Mouse (Mus musculus) mouse embryonic stem cell (cell line): ENCODE measurements around the gene Hspb7.

Source experiments
- in situ Hi-C, 2 experiments: fragments of 300-500 bp; cut with MboI; formaldehyde crosslinking; loops; 1 replicate in 1 of 2; 3 replicates in 1 of 2; pipeline ENCODE4 v1.14.3; 2019 to 2020; ENCODE audit warnings: low sequenced_read_pairs in 2 of 2, low pct_unique_long_range_greater_than_20kb in 1 of 2, mixed read lengths in 1 of 2; ENCODE audit not compliant: unreplicated experiment in 1 of 2

The Hspb7 gene

DNA sequence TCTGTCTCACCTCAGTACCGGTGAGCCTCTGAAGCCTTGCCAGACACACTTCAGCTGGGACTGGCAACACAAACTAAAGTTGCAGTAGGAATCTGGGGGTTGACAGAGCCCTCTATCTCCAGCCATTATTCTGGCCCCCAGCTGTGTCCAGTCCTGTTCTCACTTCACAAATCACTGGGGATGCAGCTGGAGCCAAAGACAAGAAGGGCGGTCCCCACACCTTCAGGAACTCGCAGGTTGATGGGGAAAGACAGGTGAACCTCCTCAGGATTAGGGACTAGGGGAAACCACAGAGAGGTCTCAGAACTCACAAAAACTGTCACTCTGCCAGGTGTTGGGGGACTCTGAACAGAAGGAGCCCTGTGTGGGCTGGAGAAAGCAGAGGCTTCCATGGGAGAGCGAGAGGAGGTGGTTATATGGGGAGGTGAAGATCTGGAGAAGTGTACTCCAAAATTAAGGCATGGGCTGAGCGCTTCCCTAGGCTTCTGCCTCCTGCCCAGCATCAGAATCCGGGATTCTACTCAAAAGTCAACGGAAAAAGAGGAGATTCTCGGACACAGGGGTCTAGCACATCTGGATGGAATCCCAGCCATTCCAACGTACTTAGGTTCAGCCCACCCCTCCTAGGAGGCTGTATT lies at the start of gene Hspb7:
Hspb7 (plus strand) TSS at position 588 of the 638 bp plus-strand sequence.
- in situ Hi-C loops, result no loop called here

DNA sequence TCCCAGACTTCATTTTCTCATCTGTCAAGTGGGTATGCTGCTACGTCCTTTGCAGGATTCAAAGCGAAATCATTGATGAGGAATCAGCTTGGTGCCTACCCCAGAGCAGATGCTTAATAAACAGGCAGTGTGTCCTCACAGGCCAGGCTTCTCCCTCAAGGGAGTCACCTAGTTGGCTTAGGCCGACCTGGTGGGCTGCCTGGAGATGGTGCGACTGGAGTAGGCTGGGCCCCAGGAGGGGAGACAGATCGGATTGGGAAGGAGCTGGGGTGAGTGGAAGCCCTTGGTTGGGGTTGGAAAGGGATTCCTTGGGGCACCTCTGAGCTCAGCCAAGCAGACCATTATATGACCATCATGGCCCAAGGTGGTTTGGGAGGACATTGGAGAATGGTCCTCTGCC lies 48.2 kb upstream of the Hspb7 start:
- in situ Hi-C loops, result no loop called here

GRCm38 (mm10) chr4:141379674-141380073 lies 40.9 kb upstream of the Hspb7 start:
- in situ Hi-C loops, result no loop called here

GRCm38 (mm10) chr4:141382406-141382805 lies 38.2 kb upstream of the Hspb7 start:
- in situ Hi-C loops, result no loop called here

DNA sequence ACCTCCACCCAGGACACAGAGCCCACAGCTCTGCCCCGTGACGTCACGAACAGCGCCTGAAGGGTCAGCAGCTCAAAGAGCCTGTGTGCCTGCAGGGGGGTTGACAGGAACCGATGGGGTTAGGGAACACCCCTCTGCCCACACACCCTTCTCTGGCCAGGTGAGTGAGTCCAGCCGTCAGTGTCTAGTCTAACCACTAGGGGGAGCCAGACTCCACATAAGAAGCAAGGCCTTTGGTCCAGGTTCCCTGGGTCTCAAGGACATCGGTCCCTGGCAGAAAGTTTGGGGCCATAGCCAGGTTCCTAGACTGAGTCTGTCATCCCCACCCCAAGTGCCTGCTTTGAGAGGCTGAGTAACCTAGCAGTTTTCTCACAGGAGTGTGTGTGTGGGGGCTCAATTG lies 35.3 kb upstream of the Hspb7 start:
- in situ Hi-C loops, result no loop called here

GRCm38 (mm10) chr4:141386150-141386549 lies 34.4 kb upstream of the Hspb7 start:
- in situ Hi-C loops, result no loop called here

GRCm38 (mm10) chr4:141387093-141387784 lies 33.3 kb upstream of the Hspb7 start:
- in situ Hi-C loops, result no loop called here

DNA sequence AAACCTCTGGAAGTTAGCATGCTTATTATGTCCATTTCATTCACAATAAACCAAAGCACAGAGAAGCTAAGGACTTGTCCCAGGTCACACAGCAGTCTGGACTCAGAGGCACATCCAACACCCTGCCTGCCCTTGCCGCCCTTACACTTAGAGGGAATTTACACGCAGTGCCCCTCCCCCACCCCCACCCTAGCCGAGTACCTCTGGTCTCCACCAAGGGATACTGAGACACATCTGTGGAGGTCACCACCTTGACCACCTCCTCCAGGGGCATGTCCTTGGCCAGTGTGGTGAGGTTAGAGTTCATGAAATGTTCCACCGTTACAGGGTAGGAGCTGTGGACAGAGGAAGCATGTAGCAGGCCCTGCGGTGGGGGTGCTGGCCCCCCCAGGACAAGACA lies 32.6 kb upstream of the Hspb7 start:
- in situ Hi-C loops, result no loop called here

GRCm38 (mm10) chr4:141389366-141390150 lies 31.0 kb upstream of the Hspb7 start:
- in situ Hi-C loops, result loop anchor here in 1 of 2 experiments (5.0 kb wide), 1 partner anchor 93 kb away; no protein-coding TSS in a partner anchor

DNA sequence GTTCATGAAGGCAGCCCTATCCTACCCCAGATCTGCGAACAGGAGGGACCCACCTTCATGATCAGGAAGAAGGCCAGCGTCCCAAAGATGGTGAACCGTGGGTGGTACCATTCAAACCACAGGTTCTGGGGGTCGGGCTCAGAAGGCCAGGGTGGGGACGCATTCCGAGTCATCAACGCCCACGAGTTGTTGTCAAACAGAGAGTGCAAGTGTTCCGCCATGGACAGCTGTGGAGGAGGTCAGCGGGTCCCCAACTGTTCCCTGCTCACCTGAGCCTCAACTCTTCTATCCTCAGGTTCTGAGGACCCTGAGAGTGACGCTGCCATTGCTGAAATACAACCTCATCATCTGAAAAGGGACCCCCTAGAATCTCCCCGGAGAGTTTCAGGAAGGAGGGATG lies 29.3 kb upstream of the Hspb7 start:
- in situ Hi-C loops, result loop anchor here in 1 of 2 experiments (5.0 kb wide), 1 partner anchor 91 kb away; no protein-coding TSS in a partner anchor

GRCm38 (mm10) chr4:141394751-141395150 lies 25.8 kb upstream of the Hspb7 start:
- in situ Hi-C loops, result loop anchor here in 1 of 2 experiments (5.0 kb wide), 1 partner anchor 88 kb away; no protein-coding TSS in a partner anchor

GRCm38 (mm10) chr4:141397861-141398260 lies 22.7 kb upstream of the Hspb7 start:
- in situ Hi-C loops, result no loop called here

DNA sequence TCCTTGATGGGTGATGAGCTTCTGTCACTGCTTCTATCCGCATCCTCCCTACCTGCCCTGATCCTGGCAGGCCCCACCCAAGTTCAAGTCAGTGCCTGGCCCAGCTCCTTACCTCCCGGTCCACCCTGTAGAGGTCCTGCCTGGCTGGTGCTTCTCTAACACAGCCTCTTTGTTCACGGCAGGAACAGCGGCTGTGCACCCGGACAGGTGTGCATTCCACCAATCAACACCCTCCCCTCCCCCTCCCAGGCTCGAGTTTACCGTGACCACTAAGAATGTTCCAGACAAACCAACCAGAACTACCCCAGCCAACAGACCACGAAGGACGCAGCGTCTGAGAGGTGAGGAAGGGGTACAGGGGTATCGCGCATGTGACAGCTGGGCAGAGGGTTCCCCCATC lies 22.0 kb upstream of the Hspb7 start, which contains the start of gene Clcnka:
Clcnka (minus strand) TSS at position 180 of the 400 bp plus-strand sequence.
- in situ Hi-C loops, result no loop called here

GRCm38 (mm10) chr4:141400171-141400570 lies 20.4 kb upstream of the Hspb7 start:
- in situ Hi-C loops, result loop anchor here (10.0 kb wide), 2 partner anchors 65 to 195 kb away; no protein-coding TSS in a partner anchor

DNA sequence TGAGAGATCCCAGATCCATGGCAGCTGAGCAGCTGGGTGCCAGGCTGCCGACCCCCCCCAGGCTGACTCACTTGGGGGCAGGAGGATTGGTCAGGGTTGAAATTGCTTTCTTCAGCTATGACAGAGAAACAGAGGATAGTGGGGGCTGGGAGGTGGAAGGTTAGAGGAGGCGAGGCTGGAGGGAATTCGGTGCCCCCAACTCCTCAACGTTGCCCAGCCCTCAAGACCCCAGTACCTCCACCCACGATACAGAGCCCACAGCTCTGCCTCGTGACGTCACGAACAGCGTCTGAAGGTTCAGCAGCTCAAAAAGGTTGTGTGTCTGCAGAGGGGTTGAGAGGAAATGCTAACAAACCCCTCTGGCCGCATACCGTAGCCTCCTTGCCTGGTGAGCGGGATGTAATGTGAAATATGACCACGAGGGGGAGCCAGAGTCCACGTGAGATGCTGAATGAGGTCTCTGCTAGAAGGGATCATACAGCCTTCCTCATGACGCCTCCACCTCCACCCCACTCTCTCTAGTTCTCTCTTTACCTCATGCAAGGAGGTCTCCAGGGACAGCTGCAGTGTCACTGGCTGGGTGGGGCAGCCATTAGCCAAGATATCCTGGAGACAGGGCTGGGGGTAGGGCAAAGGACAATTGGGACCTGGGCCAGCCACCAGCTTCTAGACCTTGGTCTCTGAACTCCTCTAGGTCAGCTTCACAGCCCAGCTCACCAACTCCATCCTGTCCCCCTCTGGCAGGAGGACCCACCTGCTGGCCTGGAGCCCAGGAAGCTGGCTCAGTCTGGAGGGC lies 15.9 kb upstream of the Hspb7 start:
- in situ Hi-C loops, result loop anchor here (5.0 to 10.0 kb wide), 3 partner anchors 60 to 190 kb away; no protein-coding TSS in a partner anchor

DNA sequence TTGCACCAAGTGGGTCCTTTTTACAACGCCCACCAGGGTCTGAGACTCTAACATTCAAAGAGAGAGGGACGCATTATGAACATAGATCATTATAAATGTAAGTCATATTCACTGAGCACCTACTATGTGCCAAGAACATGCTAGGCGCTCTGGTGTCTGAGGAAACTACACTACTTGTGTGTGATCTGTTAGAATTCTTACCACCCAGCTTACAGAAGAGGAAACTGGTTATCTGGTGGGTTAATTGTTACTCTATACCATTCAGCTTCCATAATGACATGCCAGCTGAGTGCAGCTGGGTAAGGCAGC lies 15.3 kb upstream of the Hspb7 start:
- in situ Hi-C loops, result loop anchor here (5.0 to 10.0 kb wide), 3 partner anchors 60 to 190 kb away; no protein-coding TSS in a partner anchor

GRCm38 (mm10) chr4:141406516-141407299 lies 13.9 kb upstream of the Hspb7 start:
- in situ Hi-C loops, result loop anchor here (5.0 to 10.0 kb wide), 3 partner anchors 58 to 188 kb away; no protein-coding TSS in a partner anchor
